Mouse (Mus musculus) layer of hippocampus, postnatal 25 days (tissue): Measurements from ENCODE around the gene Gm45902. TPM values are rescaled to one million over a fixed set of nuclear protein-coding genes. Genes with fewer than 3 reads are reported as not detected.

Experiments
- total RNA-seq, 2 experiments: library from RNA; stranded (reverse); gene quantifications; 2 replicates each; pipeline ENCODE4 v1.2.3; 2021

Gm45902 gene
- total RNA-seq, 2 experiments from 2014 or later, result 3.9 to 5.9 TPM

Other genes starting within 250 kb of the Gm45902 start
- 10 to 100 TPM; 80.1 to 87.2 TPM for gene Nmt2, start 228.6 kb downstream of the Gm45902 start, total RNA-seq
- 10 to 100 TPM in 1 of 2 experiments, 1 to 10 TPM in 1; 9.3 to 10.8 TPM for gene Rpp38, start 180.1 kb downstream of the Gm45902 start, total RNA-seq
- gene Acbd7, start 176.6 kb downstream of the Gm45902 start, total RNA-seq, result 1 to 10 TPM; 1.5 to 2.3 TPM
- not detected for gene Olah, start 115.6 kb downstream of the Gm45902 start, total RNA-seq
- 1 to 10 TPM; 3.4 to 4.7 TPM for gene Meig1, start 90.1 kb downstream of the Gm45902 start, total RNA-seq
- 10 to 100 TPM; 10.0 to 16.0 TPM for gene Dclre1c, start 88.7 kb downstream of the Gm45902 start, total RNA-seq
- gene Suv39h2, start 37.8 kb downstream of the Gm45902 start, total RNA-seq, result 1 to 10 TPM; 3.7 to 4.0 TPM
- gene Hspa14, start within 50 bp of the Gm45902 start, total RNA-seq, result 10 to 100 TPM; 45.3 to 52.1 TPM
- gene Cdnf, start 240 bp upstream of the Gm45902 start, total RNA-seq, result under 1 TPM; 0.35 to 0.71 TPM
- gene Fam107b, start 57.7 kb upstream of the Gm45902 start, total RNA-seq, result 10 to 100 TPM; 18.6 to 18.8 TPM